Mouse (Mus musculus): Measurements from ENCODE around the gene Shh. TPM values are rescaled to one million over a fixed set of nuclear protein-coding genes. Genes with fewer than 3 reads are reported as not detected.

Gene Shh
- not detected for total RNA-seq (2021)
- long read RNA-seq, experiment 1, result 0 reads
- long read RNA-seq, experiment 2, result 0 reads

GRCm38 (mm10) chr5:28466760-28467306 lies at the start of gene Shh:
Gene Shh, minus strand, starts transcription at chr5:28467256.
- no peak for DNase-seq
- intact Hi-C loops (cut with DNase I), result no loop called here

DNA sequence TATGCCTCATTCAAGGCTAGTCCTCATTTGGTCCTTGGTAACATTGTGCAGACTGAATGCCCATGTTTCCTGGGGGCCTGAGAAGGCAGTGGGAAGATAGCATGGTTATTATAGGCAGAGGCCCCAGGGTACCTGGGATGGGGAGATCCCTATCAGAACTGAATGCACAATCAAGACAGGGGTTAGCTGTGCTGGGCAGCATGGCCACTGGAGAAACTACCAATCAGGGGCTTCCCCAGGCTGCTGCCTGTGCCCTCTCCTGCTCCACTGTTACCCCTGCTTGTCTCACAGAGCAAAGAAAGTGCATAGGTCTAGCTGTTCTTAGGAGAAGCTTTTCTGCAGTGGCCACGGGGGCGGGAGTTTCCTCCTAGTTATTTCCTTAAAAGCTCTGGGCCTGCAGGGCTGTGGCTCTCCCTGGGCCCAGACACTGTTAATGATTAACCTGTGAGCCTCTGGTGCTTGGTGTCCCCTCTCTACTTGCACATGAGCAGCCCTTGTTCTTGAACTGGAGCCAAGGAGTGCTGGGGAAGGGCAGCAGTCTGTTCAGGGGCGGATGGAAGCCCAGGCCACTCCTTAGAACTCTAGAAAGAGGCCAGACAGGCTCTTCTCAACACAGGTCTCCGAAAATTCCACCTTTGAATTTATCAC lies 33.9 kb upstream of the Shh start:
- no peak for DNase-seq
- intact Hi-C loops (cut with DNase I), result no loop called here

DNA sequence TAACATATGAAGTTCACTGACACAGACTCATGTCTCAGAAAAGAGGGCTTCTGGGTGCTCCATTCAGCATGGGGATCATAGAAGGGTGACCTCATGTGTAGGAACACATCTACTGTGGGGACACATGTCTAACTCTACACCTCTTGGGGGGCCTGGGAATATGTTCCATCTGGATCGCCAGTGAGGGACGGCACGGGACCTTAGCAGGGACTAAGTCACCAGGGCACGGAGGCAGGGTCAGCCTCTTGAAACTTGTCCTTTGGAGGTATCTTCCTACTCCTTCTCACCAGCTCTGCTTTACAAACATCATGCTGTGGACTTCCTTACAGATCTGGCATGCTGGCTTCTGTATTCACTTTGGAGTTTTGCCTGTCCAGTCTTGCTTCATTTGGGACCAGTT lies 31.8 kb upstream of the Shh start:
- intact Hi-C loops (cut with DNase I), result no loop called here
- DNase-seq, result no peak

DNA sequence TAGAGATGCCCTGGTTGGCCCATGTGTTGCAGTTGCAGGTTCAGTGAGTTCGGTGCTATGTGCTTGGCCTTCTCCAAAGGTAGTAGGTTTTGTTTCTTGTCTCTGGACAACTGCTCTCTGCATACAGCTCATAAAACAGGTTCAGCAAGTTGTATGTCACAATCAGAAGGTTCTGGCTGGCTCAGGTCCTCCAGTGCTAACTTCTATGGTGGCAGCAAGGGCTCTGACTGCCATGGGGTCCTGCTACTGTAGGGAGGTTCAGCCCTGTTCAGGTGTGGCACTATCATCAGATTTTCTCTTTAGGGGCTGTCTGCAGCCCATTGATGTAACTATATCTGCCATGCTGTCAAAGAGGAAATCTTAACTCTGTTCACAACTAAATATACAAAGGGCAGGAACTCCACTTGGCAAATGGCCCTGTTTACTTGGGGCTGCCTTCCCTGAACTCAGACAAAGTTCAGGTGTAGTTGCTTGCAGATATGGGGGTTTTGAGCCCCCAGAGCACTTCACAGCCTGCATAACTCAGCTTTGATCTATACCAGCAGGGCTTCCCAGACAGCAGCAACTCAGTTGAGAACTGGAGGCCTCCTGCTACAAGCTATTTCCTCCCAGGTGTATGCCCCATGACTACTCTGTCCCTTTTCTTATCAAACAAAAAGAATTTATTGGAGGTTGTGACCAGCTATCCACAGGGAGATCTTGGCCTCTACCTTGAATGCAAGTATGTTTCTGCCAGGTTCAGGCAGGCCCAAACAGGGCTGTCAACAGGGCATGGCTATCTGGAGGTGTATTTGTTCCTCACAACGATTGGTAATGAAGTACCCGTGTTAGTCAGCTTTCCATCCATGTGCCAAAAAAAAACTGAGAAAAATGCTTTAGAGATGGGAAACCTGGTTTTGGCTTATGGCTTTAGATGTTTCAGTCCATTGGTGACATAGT lies 28.9 kb upstream of the Shh start:
- intact Hi-C loops (cut with DNase I), result no loop called here
- DNase-seq, result no peak

- DNase-seq, result no peak
- intact Hi-C loops (cut with DNase I), result no loop called here
Measured at GRCm38 (mm10) chr5:28493550-28493949, 26.5 kb upstream of the Shh start.

- intact Hi-C loops (cut with DNase I), result no loop called here
- DNase-seq, result no peak
Measured at GRCm38 (mm10) chr5:28482991-28483390, 15.9 kb upstream of the Shh start.

DNA sequence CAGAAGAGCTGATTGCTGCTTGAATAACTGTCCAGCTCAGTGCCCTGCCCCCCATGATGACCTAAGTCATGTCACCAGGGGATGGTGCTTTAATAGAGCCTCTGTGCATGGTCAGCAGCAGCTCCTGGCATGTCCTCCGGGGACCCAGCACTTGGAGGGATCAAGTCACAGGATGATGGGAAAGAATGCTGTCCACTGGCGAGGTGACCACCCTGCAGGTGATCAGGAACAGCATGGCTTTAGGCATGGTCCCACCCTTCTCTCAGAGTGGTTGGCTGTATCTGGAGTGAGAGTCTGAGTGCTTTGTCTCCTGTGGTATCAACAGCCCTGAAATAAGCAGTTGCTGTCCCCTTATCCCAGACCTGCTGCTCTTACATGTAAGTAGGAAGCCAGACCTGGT lies 14.7 kb upstream of the Shh start:
- DNase-seq, result no peak
- intact Hi-C loops (cut with DNase I), result no loop called here

GRCm38 (mm10) chr5:28476389-28477379 lies 9.6 kb upstream of the Shh start:
- no peak for DNase-seq
- intact Hi-C loops (cut with DNase I), result no loop called here

DNA sequence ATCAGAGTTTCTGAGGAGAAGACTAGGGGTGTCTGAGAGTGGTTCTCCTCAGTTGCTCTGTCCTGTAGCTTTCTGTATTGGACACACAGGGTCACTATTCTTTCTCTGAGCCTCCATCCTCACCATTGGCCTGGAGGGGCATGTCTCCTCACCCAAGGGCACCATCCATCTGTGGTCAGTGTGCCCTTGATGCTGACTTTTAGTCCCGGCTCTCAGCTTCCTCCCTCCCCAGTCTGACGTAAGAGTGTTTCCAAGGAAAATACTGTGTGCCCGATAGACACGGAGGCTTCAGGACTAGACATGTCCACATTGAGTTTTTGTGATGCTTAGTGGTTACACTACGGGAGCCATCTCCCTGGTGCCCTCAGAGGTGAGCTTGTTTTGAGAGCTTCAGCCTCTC lies 6.5 kb upstream of the Shh start:
- intact Hi-C loops (cut with DNase I), result no loop called here

DNA sequence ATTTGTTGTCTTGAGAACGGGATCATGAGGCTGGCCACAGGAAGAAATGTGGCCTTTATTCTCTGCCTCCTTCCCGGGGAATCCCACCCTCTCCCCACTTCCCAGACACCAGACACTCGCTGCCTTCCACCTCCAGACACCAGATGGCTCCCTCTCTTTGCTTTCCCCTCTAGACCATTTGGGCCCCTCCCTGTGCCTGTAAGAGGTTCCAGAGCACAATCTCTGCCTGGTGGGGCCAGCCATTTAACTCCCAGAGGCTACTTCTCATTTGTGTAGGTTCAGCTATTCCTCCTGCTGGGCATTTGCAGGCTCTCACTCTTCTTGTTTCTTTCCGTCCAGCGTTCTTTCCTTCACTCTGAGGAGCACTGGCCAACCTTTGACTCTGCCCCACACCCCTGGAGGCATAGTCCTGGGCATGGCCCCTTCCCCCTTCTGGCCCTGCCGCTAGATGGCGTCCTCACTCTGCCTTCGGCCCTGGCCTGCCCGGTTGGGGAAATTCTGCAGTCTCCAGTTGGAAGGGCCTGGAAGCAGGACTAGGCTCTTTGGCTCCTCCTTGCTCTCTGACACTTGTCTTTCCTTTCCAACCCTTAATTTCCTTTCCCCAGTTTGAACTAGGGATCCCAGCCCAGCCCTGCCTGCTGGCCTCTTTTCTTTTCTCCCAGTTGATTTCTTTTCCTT lies 2.6 kb upstream of the Shh start:
- peak; percentile 35 to 61 for DNase-seq
- intact Hi-C loops (cut with DNase I), result loop anchor here (2.0 kb wide), 1 partner anchor 567 kb away; no protein-coding TSS in a partner anchor

More for the DNA sequence above, 6.5 kb upstream of the Shh start:
- no peak for DNase-seq

DNA sequence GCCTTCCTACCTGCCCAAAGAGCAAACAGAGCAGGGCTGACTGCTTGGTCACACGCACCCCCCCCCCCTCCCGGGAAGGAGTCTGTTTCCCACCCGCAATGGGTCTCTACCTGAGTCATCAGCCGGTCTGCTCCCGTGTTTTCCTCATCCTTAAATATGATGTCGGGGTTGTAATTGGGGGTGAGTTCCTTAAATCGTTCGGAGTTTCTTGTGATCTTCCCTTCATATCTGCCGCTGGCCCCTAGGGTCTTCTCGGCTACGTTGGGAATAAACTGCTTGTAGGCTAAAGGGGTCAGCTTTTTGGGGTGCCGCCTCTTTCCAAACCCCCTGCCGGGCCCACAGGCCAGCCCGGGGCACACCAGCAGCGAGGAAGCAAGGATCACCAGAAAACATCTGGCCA lies 705 bp downstream of the Shh start:
- DNase-seq, result no peak
- intact Hi-C loops (cut with DNase I), result no loop called here

DNA sequence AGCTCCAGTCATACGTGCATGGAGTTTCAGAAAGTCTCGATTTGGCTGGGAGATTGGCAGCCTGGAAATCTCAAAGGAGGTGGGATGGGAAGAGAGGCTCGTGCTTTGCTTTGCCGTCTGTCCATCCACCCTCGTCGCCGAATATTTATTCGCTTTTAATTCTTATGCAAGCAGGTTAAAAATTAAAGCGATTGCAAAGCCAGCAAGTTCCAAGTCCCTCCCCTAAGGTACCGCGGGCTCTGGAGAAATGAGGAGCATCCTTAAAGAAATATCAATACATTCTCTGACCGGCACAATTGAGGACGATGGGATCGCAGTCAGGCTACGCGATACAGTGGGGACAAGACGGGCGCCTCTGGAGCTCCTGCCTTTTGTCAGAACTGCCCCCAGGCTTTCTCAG lies 1.5 kb downstream of the Shh start:
- intact Hi-C loops (cut with DNase I), result no loop called here
- no peak for DNase-seq

DNA sequence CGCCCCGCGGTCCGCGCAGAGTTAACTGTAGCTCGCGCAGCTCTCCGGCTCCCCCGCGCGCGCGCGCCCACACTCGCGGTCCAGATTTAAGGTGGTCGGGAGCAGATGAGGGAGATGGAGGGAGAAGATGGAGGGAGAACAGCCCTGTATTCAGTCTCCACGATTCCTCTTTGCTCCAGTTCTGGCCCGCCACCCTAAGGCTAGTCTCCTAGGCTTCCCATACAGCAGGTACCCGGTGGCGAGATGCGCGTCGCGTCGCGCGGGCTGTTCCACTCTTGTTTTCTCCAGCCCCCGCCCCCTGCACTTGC lies 2.0 kb downstream of the Shh start:
- intact Hi-C loops (cut with DNase I), result no loop called here
- DNase-seq, result no peak

- intact Hi-C loops (cut with DNase I), result no loop called here
- no peak for DNase-seq
Measured at GRCm38 (mm10) chr5:28464361-28465098, 2.5 kb downstream of the Shh start.

- intact Hi-C loops (cut with DNase I), result no loop called here
- no peak for DNase-seq
Measured at GRCm38 (mm10) chr5:28463656-28464055, 3.4 kb downstream of the Shh start.

DNA sequence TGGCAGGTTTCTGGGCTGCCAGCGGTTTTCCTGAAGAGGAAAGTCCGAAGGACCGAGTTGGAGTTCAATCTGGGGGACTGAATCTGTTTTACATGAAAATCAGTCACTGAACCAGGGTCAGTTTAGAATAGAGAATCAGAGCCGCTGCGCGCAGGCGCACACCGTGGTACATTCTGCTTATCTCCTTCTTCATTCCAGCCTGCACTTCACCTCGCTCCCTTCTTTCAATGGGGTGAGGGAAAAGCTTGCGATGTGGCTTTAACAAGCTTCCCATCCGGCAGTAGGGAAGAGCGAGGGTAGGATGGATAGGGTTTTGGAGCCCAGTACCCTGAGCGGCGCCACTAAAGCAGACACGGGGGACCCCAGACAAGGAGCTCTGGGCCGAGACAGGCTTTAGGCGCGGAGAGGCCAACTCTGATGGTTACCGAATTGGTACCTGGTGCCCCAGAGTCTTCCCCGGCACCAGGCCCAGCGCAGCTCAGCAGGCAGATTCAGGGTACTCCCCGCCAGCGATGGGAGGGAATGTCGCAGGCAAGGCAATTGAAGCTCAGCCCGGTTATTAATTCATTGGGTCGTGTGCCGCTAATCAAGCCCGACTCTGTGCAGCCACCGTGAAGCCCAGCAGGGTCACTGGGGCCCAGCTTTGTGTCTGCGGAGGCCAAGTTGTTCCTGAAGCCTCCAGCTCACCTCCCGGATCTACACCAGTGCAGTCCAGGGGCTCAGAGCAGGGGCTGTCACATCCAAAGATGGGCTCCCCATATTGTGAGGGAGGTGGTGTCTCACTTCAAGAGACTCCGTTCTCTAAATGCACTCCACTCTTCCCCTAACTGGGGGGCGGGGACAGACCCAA lies 4.1 kb downstream of the Shh start:
- intact Hi-C loops (cut with DNase I), result no loop called here
- DNase-seq, result no peak

- intact Hi-C loops (cut with DNase I), result no loop called here
Measured at GRCm38 (mm10) chr5:28461376-28461775, 5.7 kb downstream of the Shh start.

More at GRCm38 (mm10) chr5:28461376-28461775, 5.7 kb downstream of the Shh start:
- DNase-seq, result no peak

Measured in heart, postnatal 14 days (tissue).